Mouse (Mus musculus): ENCODE results near the gene Rfxap. TPM values are rescaled to one million over a fixed set of nuclear protein-coding genes. Genes with fewer than 3 reads are reported as not detected.

The Rfxap gene
- polyA plus RNA-seq, 1 experiment from 2014 or later, result 36.8 TPM

Other genes with a start within 250 kb of the Rfxap start
- gene Supt20, start 115.0 kb downstream of the Rfxap start, polyA plus RNA-seq (2015; fragmentation: Nextera tagmentation; extraction: Ambion mirVana), result 123 and 124 TPM in 2 replicates
- gene Gm21958, start 93.4 kb downstream of the Rfxap start, polyA plus RNA-seq (2015; fragmentation: Nextera tagmentation; extraction: Ambion mirVana), result 1.1 and 1.3 TPM in 2 replicates
- 122 and 137 TPM in 2 replicates for gene Exosc8, start 72.4 kb downstream of the Rfxap start, polyA plus RNA-seq (2015; fragmentation: Nextera tagmentation; extraction: Ambion mirVana)
- gene Alg5, start 72.3 kb downstream of the Rfxap start, polyA plus RNA-seq (2015; fragmentation: Nextera tagmentation; extraction: Ambion mirVana), result 49.3 and 50.5 TPM in 2 replicates
- gene Smad9, start 52.2 kb downstream of the Rfxap start, polyA plus RNA-seq (2015; fragmentation: Nextera tagmentation; extraction: Ambion mirVana), result 1.4 and 1.7 TPM in 2 replicates
- gene Sertm1, start 108.1 kb upstream of the Rfxap start, polyA plus RNA-seq (2015; fragmentation: Nextera tagmentation; extraction: Ambion mirVana), result 0.13 and 0.23 TPM in 2 replicates
- gene Ccna1, start 247.7 kb upstream of the Rfxap start, polyA plus RNA-seq (2015; fragmentation: Nextera tagmentation; extraction: Ambion mirVana), result 1.6 and 2.3 TPM in 2 replicates

All from limb, embryonic 13.5 days (tissue).